Mouse (Mus musculus) layer of hippocampus, adult 9-10 months (tissue): ENCODE data around the gene Arhgap24.
A peak's percentile ranks its signal among the peaks of the same experiment; 100 is the strongest.

ENCODE experiments used
- DNase-seq: peaks from one replicate; pipeline ENCODE4 v3.0.0; 2022; ENCODE audit warnings: low spot score

Gene Arhgap24

DNA sequence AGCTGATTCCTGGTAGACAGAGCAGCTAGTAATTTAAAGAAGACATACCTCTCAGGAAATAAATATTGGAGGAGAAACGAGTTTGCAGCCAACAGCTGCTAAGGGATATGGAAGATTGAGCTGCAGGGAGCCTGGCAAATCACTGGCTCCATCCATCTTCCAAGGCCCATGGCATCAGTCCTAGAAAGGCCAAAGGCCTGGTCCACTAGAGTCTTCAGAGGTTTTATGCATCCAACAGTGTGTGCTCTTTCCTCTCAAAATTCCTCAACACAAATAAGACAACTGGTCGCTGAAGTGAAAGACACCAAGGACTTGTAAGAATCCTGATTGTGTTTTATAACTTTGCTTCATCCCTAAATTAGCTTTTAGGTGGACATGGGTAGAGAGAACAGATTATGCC, 194.1 kb downstream of the Arhgap24 start:
- no peak for DNase-seq

GRCm38 (mm10) chr5:102677176-102677575, 196.0 kb downstream of the Arhgap24 start:
- DNase-seq = no peak

DNA sequence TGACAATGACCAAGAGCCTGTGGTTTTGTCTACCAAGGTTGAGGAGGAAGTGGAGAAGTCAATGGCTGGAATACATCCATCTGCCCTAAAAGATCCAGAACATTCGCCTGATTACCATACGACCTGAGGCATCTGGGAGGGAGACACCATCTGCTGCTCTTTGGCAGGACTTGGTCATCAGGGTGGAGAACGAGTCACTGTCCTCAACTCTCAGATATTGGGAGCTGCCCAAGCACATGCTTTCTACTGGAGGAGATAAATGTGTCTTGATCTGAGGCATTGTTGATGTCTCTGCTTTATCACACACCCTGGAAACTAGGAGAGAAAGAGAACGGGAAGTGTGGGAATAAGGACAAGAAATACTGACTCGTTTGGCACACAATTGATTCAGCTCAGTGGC, 206.5 kb downstream of the Arhgap24 start:
- no peak for DNase-seq

- peak; percentile 68 for DNase-seq
Measured at GRCm38 (mm10) chr5:102692487-102692886, 211.3 kb downstream of the Arhgap24 start.

GRCm38 (mm10) chr5:102693192-102693591, 212.0 kb downstream of the Arhgap24 start:
- DNase-seq = no peak

- no peak for DNase-seq
Measured at GRCm38 (mm10) chr5:102693871-102694270, 212.7 kb downstream of the Arhgap24 start.

DNA sequence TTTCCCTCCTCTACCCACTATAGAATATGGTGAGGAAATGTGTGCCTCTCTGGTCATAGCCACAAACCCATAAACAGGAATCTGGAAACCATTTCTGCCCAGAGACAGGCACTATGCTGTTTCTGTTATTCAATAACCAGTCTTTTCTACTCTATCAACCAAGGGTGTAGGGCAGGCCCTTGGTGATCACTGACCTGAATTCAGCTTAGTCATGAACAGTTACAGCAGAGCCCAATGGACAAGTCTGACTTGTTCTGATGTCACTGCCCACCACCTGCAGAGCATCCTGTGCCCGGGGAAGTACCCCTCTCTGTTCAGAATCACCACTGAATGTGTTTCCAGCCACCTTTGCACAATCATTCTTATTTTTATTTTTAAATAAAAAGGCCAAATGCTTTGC, 216.6 kb downstream of the Arhgap24 start:
- no peak for DNase-seq

GRCm38 (mm10) chr5:102698396-102698795, 217.2 kb downstream of the Arhgap24 start:
- no peak for DNase-seq

- no peak for DNase-seq
Measured at GRCm38 (mm10) chr5:102698891-102699290, 217.7 kb downstream of the Arhgap24 start.

DNA sequence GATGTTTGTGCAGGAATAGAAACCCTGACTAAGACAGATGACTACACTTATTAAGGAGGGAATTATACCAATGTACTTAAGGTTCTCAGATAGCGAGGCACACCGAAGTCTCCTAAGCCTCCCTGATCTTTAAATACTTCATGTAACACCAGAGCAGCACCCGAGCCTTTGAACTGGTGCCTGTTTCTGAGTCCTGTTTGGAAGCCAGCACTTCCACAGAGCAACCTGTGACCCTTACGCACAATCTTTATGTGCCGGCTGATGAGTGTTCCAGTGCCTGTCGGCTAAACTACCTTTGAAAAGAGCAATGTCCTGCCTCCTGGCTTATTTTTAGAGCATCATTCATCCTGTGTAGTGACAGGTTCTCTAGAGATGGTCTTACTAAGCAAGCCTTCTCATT, 221.4 kb downstream of the Arhgap24 start:
- DNase-seq = no peak

DNA sequence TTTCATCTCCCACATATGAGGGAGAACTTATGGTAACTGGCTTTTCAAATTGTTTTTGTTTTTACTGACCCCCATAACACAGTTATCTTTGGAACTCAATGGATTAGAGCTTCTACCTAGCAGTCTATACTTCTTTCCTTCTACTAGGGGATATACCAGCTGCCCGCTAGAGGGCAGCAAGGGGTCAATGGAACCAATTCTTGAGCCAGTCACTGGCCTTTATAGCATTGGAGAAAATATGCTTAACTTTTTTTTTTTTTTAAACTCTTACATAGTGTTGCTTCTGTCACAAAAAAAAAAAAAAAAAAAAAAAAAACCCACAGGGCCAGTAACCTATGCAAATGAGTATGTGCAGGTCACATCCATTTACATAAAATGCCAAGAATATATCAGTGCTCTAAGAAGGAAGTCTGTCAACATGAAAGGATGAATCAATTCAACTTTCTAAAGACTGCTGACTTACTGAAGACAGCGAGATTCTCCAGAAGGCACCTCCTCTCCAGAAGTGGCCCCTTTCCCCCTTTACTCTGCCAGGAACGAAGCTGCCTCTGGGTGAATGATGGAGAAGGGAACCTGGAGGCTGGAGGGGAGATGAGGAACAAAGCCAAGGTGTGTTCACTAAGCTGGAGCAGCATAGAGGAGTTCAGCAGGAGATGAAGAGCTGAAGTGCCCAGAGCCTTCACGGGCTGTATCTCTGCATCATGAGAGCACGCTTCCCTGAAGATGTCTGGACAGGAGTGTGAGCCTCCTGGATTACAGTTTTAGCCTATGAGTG, 222.3 kb downstream of the Arhgap24 start:
- peak; percentile 48 for DNase-seq

- no peak for DNase-seq
Measured at GRCm38 (mm10) chr5:102705170-102705569, 224.0 kb downstream of the Arhgap24 start.

GRCm38 (mm10) chr5:102710336-102710735, 229.1 kb downstream of the Arhgap24 start:
- DNase-seq = no peak

DNA sequence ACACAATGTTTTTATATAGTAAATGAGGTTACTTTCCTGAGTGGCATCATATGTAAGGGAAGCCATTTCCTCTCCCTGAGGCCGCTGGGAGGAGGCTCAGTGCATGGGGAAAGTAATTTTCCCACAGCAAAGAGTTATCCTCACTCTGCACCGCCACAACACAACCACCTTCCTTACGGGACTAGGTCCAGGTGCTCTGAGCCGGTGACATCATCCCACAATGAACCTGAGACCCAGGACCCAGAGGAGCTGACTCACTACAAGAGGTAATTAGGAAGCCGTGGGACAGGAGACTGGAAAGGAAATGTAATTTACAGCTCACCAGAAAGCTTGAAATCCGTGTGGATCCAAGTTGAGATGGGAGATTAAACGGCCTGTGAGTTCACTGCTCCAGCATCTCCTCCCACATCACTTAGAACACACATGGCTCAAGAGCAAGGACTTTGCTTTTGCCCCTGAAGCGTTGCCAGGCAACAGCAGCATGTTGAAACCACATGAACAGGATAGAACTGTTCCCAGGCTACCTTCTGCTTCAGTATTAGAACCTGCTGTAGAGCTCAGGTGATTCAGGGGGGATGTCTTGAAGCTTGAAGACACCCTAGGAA, 238.3 kb downstream of the Arhgap24 start:
- DNase-seq = no peak

- DNase-seq = no peak
Measured at GRCm38 (mm10) chr5:102723558-102723957, 242.4 kb downstream of the Arhgap24 start.

GRCm38 (mm10) chr5:102724813-102725348, 243.7 kb downstream of the Arhgap24 start:
- no peak for DNase-seq

DNA sequence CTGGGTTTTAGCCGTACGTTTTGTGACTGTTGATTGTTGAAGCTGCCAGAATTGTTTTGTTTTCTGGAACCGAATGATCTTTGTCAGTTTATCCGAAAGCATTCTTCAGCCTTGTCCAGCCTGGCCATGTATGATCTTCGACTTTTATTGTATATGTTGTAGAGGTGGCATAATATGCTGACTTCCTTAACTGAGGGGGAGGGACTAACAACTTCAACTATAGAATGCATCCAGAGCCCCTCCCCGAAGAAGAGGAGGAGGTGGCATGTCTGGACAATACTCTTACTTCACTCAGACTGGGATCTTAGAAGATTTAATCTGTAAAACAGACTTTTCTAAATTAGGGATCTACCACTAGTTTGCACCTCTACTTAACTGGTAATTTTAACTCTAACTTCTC, 244.2 kb downstream of the Arhgap24 start:
- no peak for DNase-seq

DNA sequence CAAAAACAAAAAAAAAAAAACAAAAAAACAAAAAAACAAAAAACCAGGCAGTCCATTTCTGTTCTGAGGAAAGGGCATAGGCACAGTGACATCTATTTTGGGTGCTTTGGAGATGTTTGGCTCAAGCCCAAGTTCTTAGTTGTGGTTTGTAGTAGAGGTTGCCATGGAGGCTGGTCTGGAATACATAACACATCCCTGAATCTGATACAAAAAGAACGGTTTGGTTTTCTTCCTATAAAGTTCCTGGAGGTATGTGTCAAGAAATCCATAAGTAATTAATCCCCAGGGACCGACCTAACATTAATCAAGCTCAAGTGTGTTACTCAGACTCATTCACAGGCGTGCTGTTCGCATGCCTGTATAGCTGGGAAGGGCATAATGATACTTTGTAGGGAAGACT, 245.8 kb downstream of the Arhgap24 start:
- no peak for DNase-seq

DNA sequence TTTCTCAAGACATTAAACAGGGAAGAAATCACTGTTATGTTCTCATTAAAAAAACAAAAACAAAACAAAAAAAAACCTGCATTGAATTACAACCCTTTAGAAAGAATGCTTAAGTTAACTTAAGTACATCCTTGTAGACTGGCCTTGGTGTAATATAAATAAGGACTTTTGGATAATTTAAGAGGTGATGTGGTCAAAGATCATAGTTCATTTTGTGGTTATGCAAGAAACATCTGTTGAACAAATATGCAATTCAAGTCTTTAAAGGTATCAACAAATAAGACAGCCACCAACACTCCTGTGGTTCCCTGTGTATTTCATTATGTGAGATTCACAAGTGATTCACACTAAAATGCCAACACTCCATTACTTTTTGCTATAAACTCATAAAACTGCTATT, 247.3 kb downstream of the Arhgap24 start:
- no peak for DNase-seq

- no peak for DNase-seq
Measured at GRCm38 (mm10) chr5:102729476-102729875, 248.3 kb downstream of the Arhgap24 start.

DNA sequence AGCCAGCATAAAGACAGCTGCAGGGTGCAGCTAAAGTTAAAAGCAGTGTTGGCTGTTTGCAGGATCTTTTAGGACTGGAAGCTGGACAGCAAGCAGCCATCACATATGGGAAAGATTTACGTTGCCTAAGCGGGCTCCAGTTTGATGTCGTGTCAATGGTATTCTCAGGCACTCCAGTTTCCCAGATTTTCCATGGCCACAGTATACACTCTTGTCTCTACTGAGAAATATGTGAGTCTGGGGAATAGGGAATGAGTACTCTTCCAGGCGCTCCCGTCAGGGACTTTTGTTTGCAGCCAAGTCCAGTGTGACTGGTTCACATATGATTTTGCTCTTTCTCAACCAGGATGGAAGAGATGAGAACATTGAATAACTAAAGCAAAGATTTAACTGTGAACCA, 254.9 kb downstream of the Arhgap24 start:
- DNase-seq = no peak

GRCm38 (mm10) chr5:102742554-102743255, 261.5 kb downstream of the Arhgap24 start:
- no peak for DNase-seq

DNA sequence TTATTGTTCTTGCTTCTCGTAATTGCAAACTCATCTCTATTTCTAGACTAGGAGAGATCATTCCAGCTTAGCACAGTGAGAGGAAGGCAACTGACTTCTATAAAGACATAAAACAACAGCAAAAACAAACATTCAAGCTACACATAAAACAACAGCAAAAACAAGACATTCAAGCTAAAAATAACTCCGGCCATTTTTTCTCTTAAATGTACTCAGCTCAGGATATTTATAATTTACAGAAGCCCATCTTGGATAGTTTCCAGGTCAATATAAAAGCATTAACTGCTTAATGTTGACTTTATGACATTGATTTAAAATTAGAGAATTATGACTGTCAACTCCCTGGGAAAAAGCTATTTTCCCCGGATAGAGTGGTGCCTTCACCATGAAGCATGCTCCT, 262.2 kb downstream of the Arhgap24 start:
- DNase-seq = no peak
